Mouse (Mus musculus) stomach, postnatal 0 days (tissue): ENCODE results near the gene Lhx6. TPM values are rescaled to one million over a fixed set of nuclear protein-coding genes. Genes with fewer than 3 reads are reported as not detected.
A peak's percentile ranks its signal among the peaks of the same experiment; 100 is the strongest.

Source experiments
- ATAC-seq: fragments of 200-750 bp; cut with Nextera tagmentation; 2 replicates; pipeline ENCODE4 v1.8.0; 2017; ENCODE audit not compliant: low FRiP score, low TSS enrichment
- DNase-seq: peaks from one replicate; pipeline ENCODE4 v3.0.0-alpha.2; 2016; ENCODE audit warnings: low spot score
- H3K27ac ChIP-seq: fragments of 300-500 bp; sonication (generic); replicated peaks from 2 replicates; pipeline ENCODE4 v1.5.1; 2014; ENCODE audit warnings: mild to moderate bottlenecking, control low read depth
- H3K27me3 ChIP-seq: fragments of 300-500 bp; sonication (generic); 2 replicates; pipeline ENCODE4 v1.6.1; 2014; ENCODE audit warnings: low read length; ENCODE audit not compliant: control insufficient read depth, insufficient read depth
- H3K36me3 ChIP-seq: fragments of 300-500 bp; sonication (generic); 2 replicates; pipeline ENCODE4 v1.6.1; 2014; ENCODE audit warnings: low read length, mixed read lengths; ENCODE audit not compliant: control insufficient read depth, insufficient read depth
- H3K4me1 ChIP-seq: fragments of 300-500 bp; sonication (generic); replicated peaks from 2 replicates; pipeline ENCODE4 v1.6.1; 2014; ENCODE audit warnings: antibody characterized with exemption; ENCODE audit not compliant: control insufficient read depth, insufficient read depth
- H3K4me2 ChIP-seq: fragments of 300-500 bp; sonication (generic); replicated peaks from 2 replicates; pipeline ENCODE4 v1.6.1; 2014; ENCODE audit warnings: low read depth, mild to moderate bottlenecking, control low read depth, moderate library complexity
- H3K4me3 ChIP-seq: fragments of 300-500 bp; sonication (generic); 2 replicates; pipeline ENCODE4 v1.5.1; 2014; ENCODE audit warnings: low read depth, low read length, control low read depth
- H3K9ac ChIP-seq: fragments of 300-500 bp; sonication (generic); 2 replicates; pipeline ENCODE4 v1.6.1; 2014; ENCODE audit warnings: mild to moderate bottlenecking, low read length, control low read depth, mixed read lengths
- H3K9me3 ChIP-seq: fragments of 300-500 bp; sonication (generic); 2 replicates; pipeline ENCODE4 v1.6.1; 2016; ENCODE audit warnings: low read length; ENCODE audit not compliant: control insufficient read depth
- CTCF ChIP-seq: IDR thresholded peaks from 2 replicates; pipeline ENCODE4 v1.5.1; 2016; ENCODE audit warnings: antibody characterized with exemption, low read depth, mild to moderate bottlenecking, moderate library complexity
- EP300 ChIP-seq: optimal IDR thresholded peaks from 2 replicates; pipeline ENCODE3; 2016; ENCODE audit warnings: antibody characterized with exemption
- WGBS: fragments of 180-500 bp; shearing (Covaris S2); extraction: QIAGEN DNeasy Blood & Tissue Kit; methylation state at CpG from one replicate; pipeline ENCODE4 v1.1.7; 2014; 5-methylcytosine and 5-hydroxymethylcytosine counted together
- polyA plus RNA-seq: library from polyadenylated mRNA; unstranded; fragments of >200 nt; fragmentation: Nextera tagmentation; extraction: Ambion mirVana; gene quantifications from 2 replicates; pipeline ENCODE4 v1.2.1, GENCODE M21; 2015

The Lhx6 gene
- polyA plus RNA-seq, 1 experiment from 2014 or later: 0.41 TPM

DNA sequence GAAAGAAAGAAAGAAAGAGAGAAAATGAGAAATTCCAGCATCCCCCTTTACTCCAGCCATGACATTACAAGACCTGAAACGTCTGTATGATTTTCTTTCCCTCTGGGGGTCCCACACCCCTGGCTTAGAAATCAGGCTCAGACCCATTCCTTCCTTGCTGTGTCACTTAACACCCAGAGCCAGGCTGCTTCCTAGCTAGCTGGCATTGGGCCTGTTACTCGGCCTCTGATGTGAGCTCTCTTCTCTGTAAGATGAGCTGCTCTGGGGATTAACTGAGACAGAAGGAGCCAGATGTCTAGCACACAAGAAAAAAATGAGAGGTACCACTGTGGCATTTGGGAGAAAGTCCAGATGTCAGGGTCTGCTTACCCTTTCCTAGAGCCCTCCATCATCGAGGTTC, 49.0 kb downstream of the Lhx6 start:
- H3K4me2 ChIP-seq: no peak overlapping the region
- H3K9me3 ChIP-seq: no peaks in the 10 kb centered on the region
- no peak overlapping the region for H3K9ac ChIP-seq
- WGBS: 44% methylated on average over 3 of the region's 3 CpGs
- DNase-seq (no peak), ATAC-seq (no peak)
- no peaks in the 10 kb centered on the region for H3K27me3 ChIP-seq
- H3K36me3 ChIP-seq: no peaks in the 10 kb centered on the region
- H3K4me3 ChIP-seq: no peak overlapping the region
- TF ChIP-seq CTCF (no peak), EP300 (no peak)
- no peaks in the 10 kb centered on the region for H3K4me1 ChIP-seq
- no peak overlapping the region for H3K27ac ChIP-seq

DNA sequence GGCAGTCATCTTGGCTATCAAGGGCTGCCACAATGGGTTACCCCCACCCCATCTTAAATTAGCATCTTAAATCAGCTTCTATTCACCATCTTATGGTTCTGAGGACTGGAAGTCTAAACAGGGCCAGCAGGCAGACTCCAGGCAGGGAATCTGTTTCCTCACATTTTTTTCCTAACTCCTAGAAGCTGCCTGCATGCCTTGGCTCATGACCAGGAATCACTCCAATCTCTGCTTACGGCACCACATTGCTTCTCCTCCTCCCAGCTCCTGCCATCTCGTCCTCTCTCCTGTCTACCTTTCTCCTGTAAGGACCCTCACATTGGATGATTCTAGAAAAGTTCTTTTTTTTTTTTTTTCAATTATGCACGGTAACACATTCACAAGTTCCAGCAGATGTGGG, 52.0 kb downstream of the Lhx6 start:
- 54% methylated on average over 3 of the region's 3 CpGs for WGBS
- Histone ChIP-seq H3K36me3 (no peaks in the 10 kb centered on the region), H3K4me2 (no peak overlapping the region), H3K9me3 (no peaks in the 10 kb centered on the region), H3K27ac (no peak overlapping the region), H3K4me3 (no peak overlapping the region), H3K4me1 (peaks cover 2% of the 10 kb centered on the region; the same call in 1 of the 2 replicates), H3K9ac (no peak overlapping the region), H3K27me3 (no peaks in the 10 kb centered on the region)
- no peak for TF ChIP-seq CTCF
- no peak for TF ChIP-seq EP300
- DNase-seq (no peak), ATAC-seq (no peak)

DNA sequence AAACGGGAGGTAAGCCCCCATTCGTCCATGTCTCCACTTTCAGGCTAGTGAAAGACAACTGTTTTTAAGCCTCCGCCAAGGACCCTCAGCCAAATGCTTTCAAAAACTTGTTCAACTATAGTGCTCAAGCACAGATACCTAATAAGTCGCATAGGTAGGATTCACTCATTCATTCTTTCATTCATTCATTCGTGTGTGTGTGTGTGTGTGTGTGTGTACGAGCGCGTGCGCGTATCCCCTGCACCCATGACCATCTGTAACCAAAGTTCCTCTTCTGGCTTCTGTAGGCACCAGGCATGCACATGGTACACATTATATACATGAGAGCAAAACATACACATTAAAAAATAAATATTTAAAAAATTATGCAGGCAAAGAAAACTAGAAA, 55.6 kb downstream of the Lhx6 start:
- Histone ChIP-seq H3K4me2 (peak overlapping the region; percentile 70), H3K27me3 (no peaks in the 10 kb centered on the region), H3K4me1 (peaks cover 3% of the 10 kb centered on the region; the same call in 1 of the 2 replicates), H3K9me3 (no peaks in the 10 kb centered on the region), H3K27ac (no peak overlapping the region), H3K9ac (peak overlapping the region; percentile 88; the same call in 1 of the 2 replicates), H3K36me3 (no peaks in the 10 kb centered on the region), H3K4me3 (peak overlapping the region; percentile 72)
- 0 out of 2 replicates have a peak, but pooled peaks have one; percentile 15 for ATAC-seq
- TF ChIP-seq CTCF: no peak
- no peak for TF ChIP-seq EP300
- DNase-seq: no peak
- 46% methylated on average over 10 of the region's 10 CpGs for WGBS

DNA sequence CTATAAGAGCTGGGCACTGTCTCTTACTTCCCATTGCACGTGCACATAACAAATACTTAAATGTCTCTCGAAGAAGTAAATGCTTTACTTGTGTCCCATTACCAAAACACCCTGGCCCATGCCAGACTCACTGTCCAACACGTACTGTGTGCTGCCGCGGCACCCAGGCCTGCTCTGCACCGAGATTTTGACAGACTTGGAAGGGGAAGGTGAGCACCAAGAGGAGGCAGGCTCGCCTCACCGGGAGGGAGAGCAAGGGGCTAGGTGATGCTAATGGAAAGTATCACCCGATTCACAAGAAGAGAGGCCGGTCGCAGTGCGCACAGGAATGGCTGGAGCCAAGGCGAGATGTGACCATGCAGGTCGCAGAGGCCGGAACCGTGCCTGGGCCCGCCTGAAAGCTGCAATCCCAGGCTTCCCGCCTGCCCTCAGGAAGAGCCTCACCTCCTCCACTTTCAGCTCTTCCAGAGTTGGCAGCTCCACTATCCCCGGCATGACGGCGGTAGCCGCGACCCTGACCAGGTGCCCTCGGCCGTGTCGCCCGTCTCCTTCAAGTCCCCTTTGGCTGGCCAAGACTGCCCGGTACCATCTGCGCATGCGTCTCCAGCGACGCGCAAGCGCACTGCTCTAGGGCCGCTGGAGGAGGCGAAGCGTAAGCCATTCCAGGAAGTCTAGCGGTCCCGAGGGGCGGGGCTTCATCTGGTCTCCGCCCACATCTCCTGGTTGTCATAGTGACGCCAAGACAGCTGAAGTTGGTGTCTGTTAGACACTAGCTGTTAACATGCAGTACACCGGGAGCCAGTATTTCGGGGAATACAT, 56.3 kb downstream of the Lhx6 start, which contains the start of the genes Ndufa8 and Morn5:
Ndufa8 (minus strand) TSS at position 659 of the 819 bp plus-strand sequence.
Morn5 (plus strand) TSS at position 711 of the 819 bp plus-strand sequence.
- Histone ChIP-seq H3K4me1 (peaks cover 3% of the 10 kb centered on the region; the same call in 1 of the 2 replicates), H3K36me3 (no peaks in the 10 kb centered on the region), H3K27ac (peak within 1 kb of the TSS; percentile 73), H3K27me3 (no peaks in the 10 kb centered on the region), H3K4me3 (peak within 1 kb of the TSS; percentile 72), H3K4me2 (peak within 1 kb of the TSS; percentile 70), H3K9ac (peak within 1 kb of the TSS; percentile 88), H3K9me3 (no peaks in the 10 kb centered on the region)
- peak; percentile 97 for DNase-seq
- TF ChIP-seq CTCF (no peak), EP300 (no peak)
- under 1% methylated on average over 44 of the region's 44 CpGs for WGBS
- ATAC-seq: peak; percentile 96

DNA sequence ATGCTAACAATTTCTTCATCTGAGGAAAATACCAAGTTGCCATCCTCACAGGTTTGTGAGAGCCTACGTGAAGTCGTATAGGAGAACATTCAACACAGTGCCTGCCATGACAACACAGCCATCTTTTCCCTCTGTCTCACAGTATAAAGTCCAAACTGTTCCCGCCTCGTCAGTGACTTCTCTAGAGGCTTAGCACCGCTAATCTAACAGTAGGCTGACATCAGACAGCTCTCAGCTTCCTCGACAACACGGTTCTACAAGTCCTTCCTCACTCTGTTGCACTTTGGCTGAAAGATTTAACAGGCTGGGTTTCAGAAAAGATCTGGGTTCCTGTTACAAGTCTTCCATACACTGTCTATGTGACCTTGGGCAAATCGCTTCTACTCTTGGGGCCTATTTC, 57.0 kb downstream of the Lhx6 start:
- Histone ChIP-seq H3K36me3 (no peaks in the 10 kb centered on the region), H3K27me3 (no peaks in the 10 kb centered on the region), H3K9ac (peak overlapping the region; percentile 88), H3K4me2 (peak overlapping the region; percentile 70), H3K4me3 (peak overlapping the region; percentile 72), H3K4me1 (peaks cover 3% of the 10 kb centered on the region; the same call in 1 of the 2 replicates), H3K9me3 (no peaks in the 10 kb centered on the region), H3K27ac (no peak overlapping the region)
- 54% methylated on average over 8 of the region's 8 CpGs for WGBS
- peak; percentile 49; the same call in 1 of the 2 replicates for ATAC-seq
- TF ChIP-seq CTCF: no peak
- no peak for TF ChIP-seq EP300
- peak; percentile 20 for DNase-seq

DNA sequence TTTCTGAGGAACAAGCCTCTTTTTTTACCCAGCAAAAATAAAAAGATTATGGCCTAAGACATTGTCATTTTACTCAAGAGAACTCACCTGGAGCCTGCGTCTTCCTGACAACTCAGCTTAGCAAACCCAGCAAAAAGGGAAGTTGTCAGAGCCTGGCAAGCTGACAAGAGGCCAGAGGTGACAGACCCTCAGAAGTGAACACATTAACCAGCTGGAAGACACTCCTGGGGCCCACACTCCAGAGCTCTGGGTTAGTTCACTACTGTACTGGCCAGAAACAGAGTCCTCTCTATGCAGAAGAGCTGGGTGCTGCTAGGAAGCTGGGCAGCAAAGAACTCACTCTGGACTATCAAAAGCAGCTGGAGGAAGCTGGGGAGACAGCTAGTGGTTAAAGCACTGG, 64.3 kb downstream of the Lhx6 start:
- ATAC-seq (no peak), DNase-seq (no peak)
- no peak overlapping the region for H3K9ac ChIP-seq
- WGBS: 69% methylated on average over 1 of the region's 1 CpGs
- H3K9me3 ChIP-seq: no peaks in the 10 kb centered on the region
- TF ChIP-seq EP300 (no peak), CTCF (no peak)
- H3K36me3 ChIP-seq: peaks cover 6% of the 10 kb centered on the region; the same call in 1 of the 2 replicates
- H3K4me2 ChIP-seq: no peak overlapping the region
- no peak overlapping the region for H3K27ac ChIP-seq
- H3K4me1 ChIP-seq: 0 out of 2 replicates have a peak, but pooled peaks cover 5% of the 10 kb centered on the region
- H3K27me3 ChIP-seq: no peaks in the 10 kb centered on the region
- H3K4me3 ChIP-seq: no peak overlapping the region
